ENCODE assay signal across 13 mouse cellular contexts in the genomic region with DNA sequence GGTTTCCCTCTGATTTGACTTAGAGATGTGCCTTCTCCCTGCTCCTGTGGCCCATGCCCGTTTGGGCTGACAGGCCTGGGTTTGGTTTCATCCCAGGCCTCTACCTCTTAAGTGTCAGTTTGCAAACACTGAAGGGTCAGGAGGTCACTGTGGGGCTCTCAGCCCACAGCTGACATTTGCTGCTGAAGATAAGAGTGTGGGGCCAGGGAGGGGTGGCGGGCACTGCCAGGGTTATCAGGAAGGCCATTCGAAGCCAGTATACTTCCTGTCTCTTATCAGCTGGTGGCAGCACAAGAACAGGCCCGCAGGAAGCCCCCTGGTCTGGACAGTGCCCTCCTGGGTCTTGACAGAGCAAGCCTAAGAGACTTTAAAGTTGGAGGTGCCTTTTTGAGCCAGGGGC. TPM values are rescaled to one million over a fixed set of nuclear protein-coding genes. Genes with fewer than 3 reads are reported as not detected.
DNase-seq lines count a peak whose midpoint lies in the region; ATAC-seq and TF ChIP-seq lines count a peak whose summit lies in the region.
"Had no signal": no experiment of that assay in that cellular context is flagged by ENCODE, and none has a peak within 500 bp of the region (broad histone marks: within the 10 kb centered on the region; RNA-seq: fewer than 3 reads in every experiment).

No protein-coding gene starts in this region.

- no peak for TF ChIP-seq CTCF in bone marrow, adult 2 months (IDR thresholded peaks at IDR 0.05; ENCODE audit: control insufficient read depth, insufficient read depth, low read length)

- H3K4me1 ChIP-seq in heart, embryonic 12.5 days (replicated peaks), result peaks cover 58% of the 10 kb centered on the region
- H3K4me1 ChIP-seq in bone marrow, adult 2 months (ENCODE audit: control insufficient read depth, insufficient read depth, low read length), result peaks cover 26% of the 10 kb centered on the region
- peaks cover 100% of the 10 kb centered on the region for H3K4me1 ChIP-seq in megakaryocyte, embryonic 14.5 days
- H3K4me1 ChIP-seq: lung, embryonic 15.5 days had no signal

- H3K4me3 ChIP-seq in heart, embryonic 12.5 days, result no peak overlapping the region
- H3K4me3 ChIP-seq in bone marrow, adult 2 months (replicated peaks; ENCODE audit: control insufficient read depth, low read depth, low read length), result no peak overlapping the region
- H3K4me3 ChIP-seq in megakaryocyte, embryonic 14.5 days (replicated peaks), result peak overlapping the region; percentile 85
- H3K4me3 ChIP-seq: lung, embryonic 15.5 days had no signal

- H3K27ac ChIP-seq in heart, embryonic 12.5 days (ENCODE audit: poor library complexity, severe bottlenecking), result peak overlapping the region; percentile 70
- H3K27ac ChIP-seq in bone marrow, adult 2 months (ENCODE audit: control insufficient read depth, insufficient read depth, low read depth, low read length, poor library complexity), result peak overlapping the region; percentile 97
- H3K27ac ChIP-seq: lung, embryonic 15.5 days had no signal

- 5% methylated on average over 4 of the region's 4 CpGs for WGBS in heart, embryonic 12.5 days
- 17% methylated on average over 4 of the region's 4 CpGs for WGBS in bone marrow, adult 2 months

- no peaks in the 10 kb centered on the region for H3K27me3 ChIP-seq in heart, embryonic 12.5 days (replicated peaks)
- H3K27me3 ChIP-seq in megakaryocyte, embryonic 14.5 days (replicated peaks), result no peaks in the 10 kb centered on the region
- H3K27me3 ChIP-seq: CH12.LX; lung, embryonic 15.5 days had no signal

- peak overlapping the region; percentile 59 for H3K9ac ChIP-seq in heart, embryonic 12.5 days
- H3K9ac ChIP-seq: lung, embryonic 15.5 days had no signal

- peak overlapping the region; percentile 29; the same call in 1 of the 2 replicates for H3K4me2 ChIP-seq in heart, embryonic 12.5 days
- H3K4me2 ChIP-seq: lung, embryonic 15.5 days had no signal

- ATAC-seq in heart, embryonic 12.5 days (ENCODE audit: insufficient number of reproducible peaks, low FRiP score), result peak; percentile 71
- peak; percentile 62 to 67 for ATAC-seq in hematopoietic stem cell, adult 5-6 weeks (replicated peaks in 1 of 2; ENCODE audit: insufficient read depth in 1 of 2, low FRiP score in 2 of 2, low TSS enrichment in 1 of 2, low read depth in 1 of 2, poor library complexity in 2 of 2, severe bottlenecking in 2 of 2)

- peaks cover 62% of the 10 kb centered on the region for H3K36me3 ChIP-seq in heart, embryonic 12.5 days
- peaks cover 96% of the 10 kb centered on the region for H3K36me3 ChIP-seq in megakaryocyte, embryonic 14.5 days (replicated peaks; ENCODE audit: low read length)

- intact Hi-C loops in heart, postnatal 14 days (cut with DNase I), result no loop called here

- no peaks in the 10 kb centered on the region for H3K9me3 ChIP-seq in heart, embryonic 12.5 days (replicated peaks)
- no peaks in the 10 kb centered on the region for H3K9me3 ChIP-seq in megakaryocyte, embryonic 14.5 days
- H3K9me3 ChIP-seq: lung, embryonic 15.5 days had no signal

- 0 out of 2 replicates have a peak, but pooled peaks have one; percentile 23 for TF ChIP-seq POLR2A in bone marrow, adult 2 months (IDR thresholded peaks at IDR 0.05; ENCODE audit: borderline replicate concordance, control insufficient read depth, low read depth, low read length)

- no peak for DNase-seq in heart, postnatal 14 days
- DNase-seq in neural tube, embryonic 10.5 days (ENCODE audit: extremely low spot score, low spot score), result no peak
- no peak for DNase-seq in retina, embryonic 14.5 days (ENCODE audit: low spot score)
- DNase-seq in kidney, postnatal 14 days, result no peak
- DNase-seq: cerebellum, postnatal 36 days; kidney, adult 8-10 months; retina, postnatal 1 day had no signal

RNA-seq across cellular contexts. Expression of a gene that starts 14.7 kb away (rescaled TPM):
- 146 and 147 TPM in 2 replicates for polyA plus RNA-seq in heart, embryonic 12.5 days (2016; fragmentation: Nextera tagmentation; extraction: Ambion mirVana)
- total RNA-seq in heart, postnatal 14 days (2021), result 100 to 1,000 TPM; 198 to 232 TPM
- polyA plus RNA-seq in bone marrow, adult 2 months (2011; ENCODE audit: insufficient read depth, insufficient read length, low replicate concordance, missing spikeins), result 204 and 219 TPM in 2 replicates
- total RNA-seq in hematopoietic stem cell, adult 5-6 weeks (2017), result 66.3 and 81.3 TPM in 2 replicates
- polyA plus RNA-seq in megakaryocyte, embryonic 14.5 days (2012; ENCODE audit: insufficient read depth, low replicate concordance), result 1,149 and 2,622 TPM in 2 replicates

RNA-seq across cellular contexts. Expression of a gene that starts 35.1 kb away (rescaled TPM):
- polyA plus RNA-seq in heart, embryonic 12.5 days (2016; fragmentation: Nextera tagmentation; extraction: Ambion mirVana), result 102 and 103 TPM in 2 replicates
- total RNA-seq in heart, postnatal 14 days (2021), result 10 to 100 TPM; 29.6 to 32.7 TPM
- polyA plus RNA-seq in bone marrow, adult 2 months (2011; ENCODE audit: insufficient read depth, insufficient read length, low replicate concordance, missing spikeins), result 55.2 and 61.5 TPM in 2 replicates
- 45.8 and 57.5 TPM in 2 replicates for total RNA-seq in hematopoietic stem cell, adult 5-6 weeks (2017)
- 26.3 and 89.2 TPM in 2 replicates for polyA plus RNA-seq in megakaryocyte, embryonic 14.5 days (2012; ENCODE audit: insufficient read depth, low replicate concordance)

RNA-seq across cellular contexts. Expression of a gene that starts 57.5 kb away (rescaled TPM):
- 0.26 and 0.30 TPM in 2 replicates for polyA plus RNA-seq in heart, embryonic 12.5 days (2016; fragmentation: Nextera tagmentation; extraction: Ambion mirVana)
- under 1 TPM; 0.07 to 0.93 TPM for total RNA-seq in heart, postnatal 14 days (2021)
- 0.70 TPM in 1 of 2 replicates, not detected in the other for polyA plus RNA-seq in bone marrow, adult 2 months (2011; ENCODE audit: insufficient read depth, insufficient read length, low replicate concordance, missing spikeins)
- total RNA-seq in hematopoietic stem cell, adult 5-6 weeks (2017), result 2.2 and 9.6 TPM in 2 replicates
- polyA plus RNA-seq in megakaryocyte, embryonic 14.5 days (2012; ENCODE audit: insufficient read depth, low replicate concordance), result not detected in 2 replicates
